Mouse (Mus musculus): ENCODE results near the gene Dusp27.

DNA sequence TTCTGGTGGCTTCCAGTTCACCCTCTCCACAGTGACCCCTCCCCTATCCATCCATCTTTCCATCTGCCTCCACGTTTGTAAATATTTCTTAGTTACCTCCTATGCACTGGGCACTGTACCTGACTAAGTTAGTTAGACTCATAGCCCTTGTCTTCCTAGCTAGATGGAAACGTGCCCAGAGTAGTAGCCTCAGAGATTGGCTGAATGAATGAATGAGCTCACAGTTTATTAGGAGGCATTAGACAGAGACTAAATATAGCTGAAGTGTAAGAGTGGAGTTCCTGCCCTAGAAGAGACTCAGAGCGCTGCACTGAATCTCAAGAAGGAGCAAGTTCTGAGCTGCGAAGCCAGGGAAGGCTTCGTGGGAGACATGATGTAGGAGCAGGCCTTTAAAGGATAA is 829 bp upstream of the Dusp27 start:
- TF ChIP-seq CTCF (IDR thresholded peaks at IDR 0.05; ENCODE audit: low read depth, low read length) (no peak), GATA1 (IDR thresholded peaks at IDR 0.05; ENCODE audit: borderline replicate concordance, low read length) (no peak), TAL1 (conservative IDR thresholded peaks at IDR 0.05; ENCODE audit: low read depth, low read length) (no peak), POLR2AphosphoS5 (IDR thresholded peaks at IDR 0.05; ENCODE audit: insufficient replicate concordance, low read depth, low read length) (no peak)

Data from G1E (cell line).